ENCODE assay signal across 14 mouse cellular contexts in genomic region chr7:68651418-68651817, GRCm38 (mm10).
A peak's percentile ranks its signal among the peaks of the same experiment; 100 is the strongest.
DNase-seq lines count a peak whose midpoint lies in the region; ATAC-seq and TF ChIP-seq lines count a peak whose summit lies in the region.
"Had no signal": no experiment of that assay in that cellular context is flagged by ENCODE, and none has a peak within 500 bp of the region (broad histone marks: within the 10 kb centered on the region; RNA-seq: fewer than 3 reads in every experiment).

No protein-coding gene starts in this region.

- no peak overlapping the region for H3K9ac ChIP-seq in intestine, postnatal 0 days (ENCODE audit: low read depth, low read length)
- no peak overlapping the region for H3K9ac ChIP-seq in intestine, embryonic 16.5 days (ENCODE audit: low read depth, low read length)
- H3K9ac ChIP-seq: neural tube, embryonic 13.5 days had no signal

- no peak overlapping the region for H3K4me3 ChIP-seq in intestine, postnatal 0 days (ENCODE audit: low read depth, low read length)
- no peak overlapping the region for H3K4me3 ChIP-seq in intestine, embryonic 16.5 days (ENCODE audit: low read length)
- H3K4me3 ChIP-seq: megakaryocyte, embryonic 14.5 days; neural tube, embryonic 13.5 days had no signal

- WGBS in intestine, postnatal 0 days = 68% methylated on average over 4 of the region's 4 CpGs
- WGBS in intestine, embryonic 16.5 days = 69% methylated on average over 4 of the region's 4 CpGs

- DNase-seq in embryo, embryonic 11 days = peak; percentile 21
- DNase-seq in embryo, embryonic 9.5 days (ENCODE audit: extremely low spot score) = no peak
- peak; percentile 44 for DNase-seq in 3T3-L1 (ENCODE audit: low read depth, low spot score)
- DNase-seq in ovary, postnatal 14 days (ENCODE audit: low spot score) = no peak
- DNase-seq: cerebellum, adult 11 months; gastrocnemius, postnatal 36 days; left cerebral cortex, postnatal 4 days; spleen, adult 18-20 months had no signal

- no peak for ATAC-seq in intestine, postnatal 0 days
- no peak for ATAC-seq in intestine, embryonic 16.5 days
- ATAC-seq in common myeloid progenitor, adult 5-6 weeks (replicated peaks; ENCODE audit: low read depth, poor library complexity, severe bottlenecking) = peak; percentile 52; the same call in 1 of the 2 replicates
- no peak for ATAC-seq in megakaryocyte, adult 5-6 weeks (ENCODE audit: poor library complexity, severe bottlenecking)

- H3K4me2 ChIP-seq in intestine, postnatal 0 days (replicated peaks; ENCODE audit: low read depth) = no peak overlapping the region
- no peak overlapping the region for H3K4me2 ChIP-seq in intestine, embryonic 16.5 days (ENCODE audit: low read depth, low read length)
- H3K4me2 ChIP-seq: neural tube, embryonic 13.5 days had no signal

- peak; percentile 66 for TF ChIP-seq CTCF in intestine, postnatal 0 days (IDR thresholded peaks at IDR 0.05; ENCODE audit: low read depth)

- no peaks in the 10 kb centered on the region for H3K9me3 ChIP-seq in intestine, postnatal 0 days (ENCODE audit: control insufficient read depth)
- H3K9me3 ChIP-seq in intestine, embryonic 16.5 days (ENCODE audit: control insufficient read depth, low read length) = no peaks in the 10 kb centered on the region

- H3K4me1 ChIP-seq in intestine, postnatal 0 days (replicated peaks; ENCODE audit: control insufficient read depth, insufficient read depth, low read length) = no peaks in the 10 kb centered on the region
- H3K4me1 ChIP-seq in intestine, embryonic 16.5 days (ENCODE audit: control insufficient read depth, insufficient read depth, low read length) = no peaks in the 10 kb centered on the region
- H3K4me1 ChIP-seq: megakaryocyte, embryonic 14.5 days; neural tube, embryonic 13.5 days had no signal

- no peaks in the 10 kb centered on the region for H3K36me3 ChIP-seq in intestine, postnatal 0 days (ENCODE audit: control insufficient read depth, insufficient read depth)
- H3K36me3 ChIP-seq in intestine, embryonic 16.5 days (ENCODE audit: control insufficient read depth, insufficient read depth, low read length) = no peaks in the 10 kb centered on the region
- H3K36me3 ChIP-seq: neural tube, embryonic 13.5 days had no signal

- H3K27ac ChIP-seq in intestine, postnatal 0 days (ENCODE audit: low read depth, low read length) = no peak overlapping the region
- no peak overlapping the region for H3K27ac ChIP-seq in intestine, embryonic 16.5 days (ENCODE audit: low read length)
- H3K27ac ChIP-seq: neural tube, embryonic 13.5 days had no signal

- no peaks in the 10 kb centered on the region for H3K27me3 ChIP-seq in intestine, postnatal 0 days (replicated peaks; ENCODE audit: control insufficient read depth, insufficient read depth, low read length)
- no peaks in the 10 kb centered on the region for H3K27me3 ChIP-seq in intestine, embryonic 16.5 days (replicated peaks; ENCODE audit: control insufficient read depth, insufficient read depth, low read length)
- H3K27me3 ChIP-seq: megakaryocyte, embryonic 14.5 days; neural tube, embryonic 13.5 days had no signal

Comparison
In these comparisons a context has a peak if more than half of its experiments do, and no peak if none do; other contexts are left out.
1. DNase-seq: peak in embryo, embryonic 11 days (single experiment) and 3T3-L1 (single experiment); none in embryo, embryonic 9.5 days (single experiment) and ovary, postnatal 14 days (single experiment).